Mouse (Mus musculus) C2C12 (cell line): ENCODE results near the gene Wasf1.

Source experiments
- CTCF ChIP-seq: IDR thresholded peaks from one replicate; pipeline ENCODE4 v1.5.1; 2011; ENCODE audit not compliant: control insufficient read depth, insufficient read depth, insufficient read length
- MAX ChIP-seq: IDR thresholded peaks from one replicate; pipeline ENCODE4 v1.6.1; 2011; ENCODE audit warnings: mild to moderate bottlenecking, control low read depth

DNA sequence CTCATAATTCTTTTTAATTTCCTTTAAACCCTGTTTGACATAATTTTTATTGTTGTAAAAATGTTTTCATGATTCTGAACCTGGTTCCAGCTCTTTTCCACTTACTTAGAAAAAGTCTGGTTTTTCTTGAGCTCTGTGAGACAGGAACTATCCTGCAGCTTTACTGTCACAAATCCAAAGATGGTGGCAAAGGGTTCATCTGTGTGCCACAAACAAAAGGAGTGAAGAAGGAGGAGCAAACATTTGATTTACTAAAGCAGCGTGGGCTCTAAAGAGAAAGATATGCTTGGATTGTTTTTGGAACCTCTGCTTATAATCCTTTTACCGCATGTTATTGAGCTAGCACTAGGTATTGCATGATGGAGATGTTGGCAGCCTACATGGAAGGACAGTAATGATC lies 4.0 kb downstream of the Wasf1 start:
- TF ChIP-seq CTCF (no peak), MAX (no peak)
